ENCODE assay signal across 11 mouse cellular contexts in genomic region chr2:65382485-65382884, GRCm38 (mm10). TPM values are rescaled to one million over a fixed set of nuclear protein-coding genes. Genes with fewer than 3 reads are reported as not detected.
DNase-seq lines count a peak whose midpoint lies in the region; ATAC-seq and TF ChIP-seq lines count a peak whose summit lies in the region.
"Had no signal": no experiment of that assay in that cellular context is flagged by ENCODE, and none has a peak within 500 bp of the region (broad histone marks: within the 10 kb centered on the region; RNA-seq: fewer than 3 reads in every experiment).

No protein-coding gene starts in this region.

- no peak for TF ChIP-seq POLR2A in lung, adult 2 months (IDR thresholded peaks at IDR 0.05; ENCODE audit: borderline replicate concordance, extremely low read depth, low read depth, low read length)

- no peak for TF ChIP-seq CTCF in lung, postnatal 0 days (IDR thresholded peaks at IDR 0.05)
- no peak for TF ChIP-seq CTCF in lung, adult 2 months (IDR thresholded peaks at IDR 0.05; ENCODE audit: insufficient read depth, low read length)

- H3K4me3 ChIP-seq in heart, embryonic 11.5 days (ENCODE audit: low read depth, low read length): no peak overlapping the region
- H3K4me3 ChIP-seq in lung, postnatal 0 days (ENCODE audit: low read depth, low read length): no peak overlapping the region
- H3K4me3 ChIP-seq in lung, adult 2 months (replicated peaks; ENCODE audit: extremely low read depth, low read depth, low read length): no peak overlapping the region
- no peak overlapping the region for H3K4me3 ChIP-seq in limb, embryonic 11.5 days (ENCODE audit: low read depth, low read length)

- no peaks in the 10 kb centered on the region for H3K9me3 ChIP-seq in heart, embryonic 11.5 days (replicated peaks; ENCODE audit: control insufficient read depth, low read length)
- H3K9me3 ChIP-seq in lung, postnatal 0 days (ENCODE audit: low read length): no peaks in the 10 kb centered on the region
- H3K9me3 ChIP-seq in limb, embryonic 11.5 days (ENCODE audit: control insufficient read depth, low read length): no peaks in the 10 kb centered on the region

- no peak for ATAC-seq in heart, embryonic 11.5 days (replicated peaks; ENCODE audit: insufficient number of reproducible peaks, low FRiP score, low TSS enrichment)
- peak; percentile 23; the same call in 1 of the 2 replicates for ATAC-seq in lung, postnatal 0 days
- peak; percentile 94 for ATAC-seq in limb, embryonic 11.5 days (ENCODE audit: insufficient number of reproducible peaks, low FRiP score, low TSS enrichment, low read depth)

- H3K27me3 ChIP-seq in heart, embryonic 11.5 days (ENCODE audit: control insufficient read depth, insufficient read depth, low read length): no peaks in the 10 kb centered on the region
- no peaks in the 10 kb centered on the region for H3K27me3 ChIP-seq in lung, postnatal 0 days (replicated peaks; ENCODE audit: insufficient read depth, low read length)
- H3K27me3 ChIP-seq in limb, embryonic 11.5 days (ENCODE audit: control insufficient read depth, insufficient read depth, low read length): no peaks in the 10 kb centered on the region

- H3K4me2 ChIP-seq in heart, embryonic 11.5 days: no peak overlapping the region
- no peak overlapping the region for H3K4me2 ChIP-seq in lung, postnatal 0 days (replicated peaks; ENCODE audit: low read depth, low read length)
- no peak overlapping the region for H3K4me2 ChIP-seq in limb, embryonic 11.5 days (ENCODE audit: low read depth, severe bottlenecking)

- 37% methylated on average over 4 of the region's 4 CpGs for WGBS in heart, embryonic 11.5 days (ENCODE audit: insufficient replicate concordance)
- WGBS in lung, postnatal 0 days: 7% methylated on average over 4 of the region's 4 CpGs
- 15% methylated on average over 4 of the region's 4 CpGs for WGBS in lung, adult 2 months
- WGBS in limb, embryonic 11.5 days: 4% methylated on average over 4 of the region's 4 CpGs

- H3K4me1 ChIP-seq in heart, embryonic 11.5 days (ENCODE audit: control insufficient read depth, insufficient read depth, low read length): no peaks in the 10 kb centered on the region
- H3K4me1 ChIP-seq in lung, postnatal 0 days (ENCODE audit: insufficient read depth, low read depth, low read length): no peaks in the 10 kb centered on the region; the same call in 1 of the 2 replicates
- H3K4me1 ChIP-seq in lung, adult 2 months (ENCODE audit: control insufficient read depth, insufficient read depth, low read length): no peaks in the 10 kb centered on the region
- peaks cover 3% of the 10 kb centered on the region; the same call in 1 of the 2 replicates for H3K4me1 ChIP-seq in limb, embryonic 11.5 days (ENCODE audit: control insufficient read depth, insufficient read depth, low read length)

- no peak for TF ChIP-seq EP300 in lung, postnatal 0 days (IDR thresholded peaks at IDR 0.05)

- no peaks in the 10 kb centered on the region for H3K36me3 ChIP-seq in heart, embryonic 11.5 days (ENCODE audit: control insufficient read depth, insufficient read depth, low read length)
- H3K36me3 ChIP-seq in lung, postnatal 0 days (ENCODE audit: insufficient read depth, low read length): no peaks in the 10 kb centered on the region
- H3K36me3 ChIP-seq in limb, embryonic 11.5 days (ENCODE audit: control insufficient read depth, insufficient read depth, low read length): no peaks in the 10 kb centered on the region

- peak; percentile 6 to 22 for DNase-seq in heart, adult 9 months (ENCODE audit: low spot score in 2 of 2)
- peak; percentile 20 for DNase-seq in lung, postnatal 0 days (ENCODE audit: low spot score)
- no peak for DNase-seq in lung, adult 2 months
- peak; percentile 71 for DNase-seq in limb, embryonic 11.5 days (ENCODE audit: low spot score)
- DNase-seq in left cerebral cortex, adult 11 months (ENCODE audit: low spot score): no peak
- DNase-seq in yolk sac, embryonic 10.5 days (ENCODE audit: low spot score): no peak
- no peak for DNase-seq in T-cell, adult 2 months (ENCODE audit: low spot score)
- DNase-seq: cerebellum, postnatal 36 days; right cerebral cortex, postnatal 25 days had no signal

- no peak overlapping the region for H3K27ac ChIP-seq in heart, embryonic 11.5 days (ENCODE audit: low read depth, low read length)
- H3K27ac ChIP-seq in lung, postnatal 0 days (ENCODE audit: low read length): no peak overlapping the region
- no peak overlapping the region for H3K27ac ChIP-seq in limb, embryonic 11.5 days (replicated peaks; ENCODE audit: low read depth, low read length)
- H3K27ac ChIP-seq: macrophage had no signal

- H3K9ac ChIP-seq in heart, embryonic 11.5 days (ENCODE audit: low read depth, low read length): no peak overlapping the region
- no peak overlapping the region for H3K9ac ChIP-seq in lung, postnatal 0 days (replicated peaks; ENCODE audit: low read depth)
- H3K9ac ChIP-seq in limb, embryonic 11.5 days (ENCODE audit: low read length): no peak overlapping the region

RNA-seq across cellular contexts. Expression of gene Slc38a11, which starts 18.7 kb away (rescaled TPM):
- not detected in 2 replicates for polyA plus RNA-seq in heart, embryonic 11.5 days (2014; fragmentation: Nextera tagmentation; extraction: Ambion mirVana)
- 0.23 and 0.51 TPM in 2 replicates for polyA plus RNA-seq in lung, postnatal 0 days (2015; fragmentation: Nextera tagmentation; extraction: Ambion mirVana)
- 0.62 and 1.2 TPM in 2 replicates for polyA plus RNA-seq in lung, adult 2 months (2012; rRNA removed)
- 0.37 and 0.85 TPM in 2 replicates for polyA plus RNA-seq in limb, embryonic 11.5 days (2014; fragmentation: Nextera tagmentation; extraction: Ambion mirVana)
- polyA plus RNA-seq: macrophage had no signal

Comparison
In these comparisons a context has a peak if more than half of its experiments do, and no peak if none do; other contexts are left out.
1. DNase-seq: peak in heart, adult 9 months (2 of 2), lung, postnatal 0 days (single experiment) and limb, embryonic 11.5 days (single experiment); none in lung, adult 2 months (single experiment), left cerebral cortex, adult 11 months (single experiment), yolk sac, embryonic 10.5 days (single experiment) and T-cell, adult 2 months (single experiment).